ENCODE assay signal across 9 mouse cellular contexts in the genomic region with DNA sequence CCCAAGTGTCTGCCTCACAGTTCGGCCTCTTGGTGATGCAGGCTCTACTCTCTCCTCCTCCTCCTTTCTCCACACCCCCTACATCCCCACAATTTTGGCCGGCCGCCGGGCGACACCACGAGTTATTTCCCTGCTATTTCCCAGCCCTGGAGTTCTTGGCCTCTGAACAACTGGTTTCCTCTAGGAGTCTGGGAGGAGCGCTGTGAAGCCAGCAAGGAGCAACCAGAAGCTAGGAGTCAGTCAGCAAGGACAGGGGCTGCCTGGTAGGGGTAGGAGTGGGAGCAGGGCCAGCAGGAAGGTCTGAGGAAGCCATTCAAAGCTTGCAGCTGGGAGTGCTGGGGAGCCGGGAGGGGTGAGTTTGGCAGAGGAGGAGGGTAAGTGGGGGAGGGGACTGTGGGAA. TPM values are rescaled to one million over a fixed set of nuclear protein-coding genes. Genes with fewer than 3 reads are reported as not detected.
DNase-seq lines count a peak whose midpoint lies in the region; ATAC-seq and TF ChIP-seq lines count a peak whose summit lies in the region.
"Had no signal": no experiment of that assay in that cellular context is flagged by ENCODE, and none has a peak within 500 bp of the region (broad histone marks: within the 10 kb centered on the region; RNA-seq: fewer than 3 reads in every experiment).

A gene (plus strand): TSS at position 136 of the 400 bp plus-strand sequence.

- H3K9me3 ChIP-seq in embryonic facial prominence, embryonic 12.5 days: no peaks in the 10 kb centered on the region
- no peaks in the 10 kb centered on the region for H3K9me3 ChIP-seq in intestine, postnatal 0 days (ENCODE audit: control insufficient read depth)
- no peaks in the 10 kb centered on the region for H3K9me3 ChIP-seq in midbrain, embryonic 13.5 days
- H3K9me3 ChIP-seq: liver, embryonic 15.5 days had no signal

- peak; percentile 80 to 90 for DNase-seq in adrenal gland, adult (ENCODE audit: inconsistent age in 2 of 2, low spot score in 1 of 2)
- DNase-seq in heart, adult 18-20 months: peak; percentile 94 to 95
- peak; percentile 60 to 70 for DNase-seq in left cerebral cortex, postnatal 36 days (ENCODE audit: low spot score in 2 of 2)
- DNase-seq in testis, postnatal 14 days (ENCODE audit: low spot score): peak; percentile 79
- no peak for DNase-seq in yolk sac, embryonic 10.5 days (ENCODE audit: low spot score)

- peak within 1 kb of the TSS; percentile 52 for H3K27ac ChIP-seq in embryonic facial prominence, embryonic 12.5 days
- peak within 1 kb of the TSS; percentile 30 for H3K27ac ChIP-seq in intestine, postnatal 0 days (ENCODE audit: low read depth, low read length)
- H3K27ac ChIP-seq in midbrain, embryonic 13.5 days: peak within 1 kb of the TSS; percentile 51; the same call in 1 of the 2 replicates
- H3K27ac ChIP-seq: liver, embryonic 15.5 days had no signal

- intact Hi-C loops in left cerebral cortex, postnatal 36 days (cut with DNase I): loop anchor here (10.0 kb wide), 1 partner anchor 122 kb away; no protein-coding TSS in a partner anchor

- peaks cover 51% of the 10 kb centered on the region for H3K4me1 ChIP-seq in embryonic facial prominence, embryonic 12.5 days
- no peaks in the 10 kb centered on the region for H3K4me1 ChIP-seq in intestine, postnatal 0 days (replicated peaks; ENCODE audit: control insufficient read depth, insufficient read depth, low read length)
- peaks cover 55% of the 10 kb centered on the region for H3K4me1 ChIP-seq in midbrain, embryonic 13.5 days (replicated peaks)

- no peak for ATAC-seq in embryonic facial prominence, embryonic 12.5 days (ENCODE audit: insufficient number of reproducible peaks, insufficient read depth, low FRiP score, low TSS enrichment)
- peak; percentile 16; the same call in 1 of the 2 replicates for ATAC-seq in intestine, postnatal 0 days
- peak; percentile 60 for ATAC-seq in midbrain, embryonic 13.5 days

- H3K9ac ChIP-seq in embryonic facial prominence, embryonic 12.5 days: peak within 1 kb of the TSS; percentile 36
- H3K9ac ChIP-seq in intestine, postnatal 0 days (ENCODE audit: low read depth, low read length): 0 out of 2 replicates have a peak within 1 kb of the TSS, but pooled peaks have one; percentile 22
- H3K9ac ChIP-seq in midbrain, embryonic 13.5 days (replicated peaks): peak within 1 kb of the TSS; percentile 54
- H3K9ac ChIP-seq: liver, embryonic 15.5 days had no signal

- peak; percentile 31; the same call in 1 of the 2 replicates for TF ChIP-seq CTCF in intestine, postnatal 0 days (IDR thresholded peaks at IDR 0.05; ENCODE audit: low read depth)

- peaks cover 37% of the 10 kb centered on the region for H3K36me3 ChIP-seq in embryonic facial prominence, embryonic 12.5 days
- H3K36me3 ChIP-seq in intestine, postnatal 0 days (ENCODE audit: control insufficient read depth, insufficient read depth): peaks cover 11% of the 10 kb centered on the region; the same call in 1 of the 2 replicates
- peaks cover 5% of the 10 kb centered on the region; the same call in 1 of the 2 replicates for H3K36me3 ChIP-seq in midbrain, embryonic 13.5 days

- H3K4me2 ChIP-seq in embryonic facial prominence, embryonic 12.5 days (replicated peaks): peak within 1 kb of the TSS; percentile 36
- H3K4me2 ChIP-seq in intestine, postnatal 0 days (replicated peaks; ENCODE audit: low read depth): peak within 1 kb of the TSS; percentile 43
- H3K4me2 ChIP-seq in midbrain, embryonic 13.5 days (replicated peaks): peak within 1 kb of the TSS; percentile 44
- H3K4me2 ChIP-seq: liver, embryonic 15.5 days had no signal

- 33% methylated on average over 8 of the region's 8 CpGs for WGBS in embryonic facial prominence, embryonic 12.5 days
- 55% methylated on average over 8 of the region's 8 CpGs for whole genome bisulfite sequencing in intestine, postnatal 0 days
- 24% methylated on average over 8 of the region's 8 CpGs for WGBS in midbrain, embryonic 13.5 days

- no peaks in the 10 kb centered on the region for H3K27me3 ChIP-seq in embryonic facial prominence, embryonic 12.5 days
- no peaks in the 10 kb centered on the region for H3K27me3 ChIP-seq in intestine, postnatal 0 days (replicated peaks; ENCODE audit: control insufficient read depth, insufficient read depth, low read length)
- no peaks in the 10 kb centered on the region for H3K27me3 ChIP-seq in midbrain, embryonic 13.5 days
- H3K27me3 ChIP-seq: liver, embryonic 15.5 days had no signal

- H3K4me3 ChIP-seq in embryonic facial prominence, embryonic 12.5 days: peak within 1 kb of the TSS; percentile 7; the same call in 1 of the 2 replicates
- H3K4me3 ChIP-seq in intestine, postnatal 0 days (ENCODE audit: low read depth, low read length): no peak within 1 kb of the TSS
- H3K4me3 ChIP-seq in midbrain, embryonic 13.5 days (replicated peaks): peak within 1 kb of the TSS; percentile 21
- H3K4me3 ChIP-seq: liver, embryonic 15.5 days had no signal

RNA-seq across cellular contexts. Expression of the gene that starts here (rescaled TPM):
- 0.78 and 1.3 TPM in 2 replicates for polyA plus RNA-seq in embryonic facial prominence, embryonic 12.5 days (2016; fragmentation: Nextera tagmentation; extraction: Ambion mirVana)
- 1 to 10 TPM; 5.6 to 5.9 TPM for total RNA-seq in heart, adult 18-20 months (2021)
- 5.4 and 6.0 TPM in 2 replicates for polyA plus RNA-seq in intestine, postnatal 0 days (2015; fragmentation: Nextera tagmentation; extraction: Ambion mirVana)
- 10 to 100 TPM; 15.1 to 19.3 TPM for total RNA-seq in left cerebral cortex, postnatal 36 days (2021)
- 1.9 and 2.5 TPM in 2 replicates for polyA plus RNA-seq in midbrain, embryonic 13.5 days (2015; fragmentation: Nextera tagmentation; extraction: Ambion mirVana)
